Mouse (Mus musculus): Measurements from ENCODE around the gene Gm2696. TPM values are rescaled to one million over a fixed set of nuclear protein-coding genes. Genes with fewer than 3 reads are reported as not detected.

Gene Gm2696
- polyA plus RNA-seq, 1 experiment from 2014 or later = not detected

DNA sequence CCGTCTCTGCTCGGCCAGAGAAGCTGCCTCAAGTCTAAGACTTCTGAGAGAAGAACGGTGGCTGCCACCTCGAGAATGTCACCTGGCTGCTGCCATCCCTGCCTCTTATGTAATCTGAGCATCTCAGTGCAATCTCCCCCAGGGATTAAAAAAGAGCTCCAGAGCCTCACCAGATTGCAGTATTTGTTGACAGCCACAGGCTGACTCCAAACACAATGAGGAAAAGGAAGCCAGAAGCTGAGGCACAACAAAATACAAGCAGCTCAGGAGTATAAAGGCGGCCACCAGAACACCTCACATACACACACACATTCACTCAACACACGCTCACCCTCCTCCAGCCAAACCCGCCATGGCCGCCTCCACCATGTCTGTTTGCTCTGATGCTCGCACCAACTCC lies 21.2 kb downstream of the Gm2696 start, which contains the start of gene Krtap10-10:
TSS of gene Krtap10-10 (plus strand) at position 301 of the 400 bp plus-strand sequence.
- Histone ChIP-seq H3K4me3 (ENCODE audit: low read length) (no peak within 1 kb of the TSS), H3K36me3 (ENCODE audit: control insufficient read depth, insufficient read depth, low read length) (no peaks in the 10 kb centered on the region), H3K27me3 (replicated peaks; ENCODE audit: control insufficient read depth, insufficient read depth, low read length) (no peaks in the 10 kb centered on the region), H3K27ac (ENCODE audit: low read length) (no peak within 1 kb of the TSS), H3K4me1 (ENCODE audit: control insufficient read depth, insufficient read depth, low read length) (no peaks in the 10 kb centered on the region), H3K9me3 (ENCODE audit: control insufficient read depth, low read length) (no peaks in the 10 kb centered on the region), H3K4me2 (ENCODE audit: low read depth, low read length) (no peak within 1 kb of the TSS), H3K9ac (ENCODE audit: low read depth, low read length) (no peak within 1 kb of the TSS)
- no peak for ATAC-seq
- 73% methylated on average over 9 of the region's 9 CpGs for WGBS

GRCm38 (mm10) chr10:77839006-77839405 lies 24.5 kb downstream of the Gm2696 start:
- Histone ChIP-seq H3K27ac (ENCODE audit: low read length) (no peak overlapping the region), H3K9ac (ENCODE audit: low read depth, low read length) (no peak overlapping the region), H3K36me3 (ENCODE audit: control insufficient read depth, insufficient read depth, low read length) (no peaks in the 10 kb centered on the region), H3K9me3 (ENCODE audit: control insufficient read depth, low read length) (peaks cover 9% of the 10 kb centered on the region), H3K27me3 (replicated peaks; ENCODE audit: control insufficient read depth, insufficient read depth, low read length) (no peaks in the 10 kb centered on the region), H3K4me3 (ENCODE audit: low read length) (no peak overlapping the region), H3K4me2 (ENCODE audit: low read depth, low read length) (no peak overlapping the region), H3K4me1 (ENCODE audit: control insufficient read depth, insufficient read depth, low read length) (no peaks in the 10 kb centered on the region)
- 64% methylated on average over 6 of the region's 6 CpGs for WGBS
- no peak for ATAC-seq

DNA sequence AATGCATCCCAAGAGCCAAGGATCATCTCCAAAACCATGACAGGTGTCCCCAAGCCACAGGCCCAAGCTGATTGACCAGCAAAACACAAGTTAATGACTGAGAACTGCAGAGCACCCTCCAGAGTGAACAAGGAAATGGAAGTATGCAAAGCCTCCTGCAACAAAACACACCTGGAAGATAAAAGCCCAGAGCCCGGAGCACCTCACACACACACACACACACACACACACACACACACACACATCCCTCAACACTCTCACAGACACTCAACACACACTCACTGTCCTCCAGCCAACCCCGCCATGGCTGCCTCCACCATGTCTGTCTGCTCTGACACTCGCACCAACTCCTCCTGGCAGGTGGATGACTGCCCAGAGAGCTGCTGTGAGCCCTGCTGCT lies 32.0 kb downstream of the Gm2696 start, which contains the start of gene Gm36176:
TSS of gene Gm36176 (plus strand) at position 301 of the 400 bp plus-strand sequence.
- WGBS = 71% methylated on average over 3 of the region's 3 CpGs
- no peak within 1 kb of the TSS for H3K9ac ChIP-seq (ENCODE audit: low read depth, low read length)

DNA sequence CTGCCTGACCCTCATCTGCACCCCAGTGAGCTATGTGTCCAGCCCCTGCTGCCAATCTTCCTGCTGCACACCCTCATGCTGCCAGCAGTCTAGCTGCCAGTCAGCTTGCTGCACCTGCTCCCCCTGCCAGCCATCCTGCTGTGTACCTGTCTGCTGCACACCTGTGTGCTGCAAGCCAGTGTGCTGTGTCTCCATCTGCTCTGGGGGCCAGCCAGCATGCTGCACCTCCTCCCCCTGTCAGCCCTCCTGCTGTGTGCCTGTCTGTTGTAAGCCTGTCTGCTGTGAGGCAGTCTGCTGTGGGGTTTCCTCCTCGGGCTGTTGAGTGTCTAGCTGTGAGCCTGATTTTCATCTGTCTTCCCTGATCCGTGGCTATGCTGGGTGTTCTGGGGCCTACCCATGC lies 32.5 kb downstream of the Gm2696 start:
- H3K27me3 ChIP-seq (replicated peaks; ENCODE audit: control insufficient read depth, insufficient read depth, low read length) = no peaks in the 10 kb centered on the region
- no peak overlapping the region for H3K9ac ChIP-seq (ENCODE audit: low read depth, low read length)
- no peaks in the 10 kb centered on the region for H3K36me3 ChIP-seq (ENCODE audit: control insufficient read depth, insufficient read depth, low read length)
- 36% methylated on average over 2 of the region's 2 CpGs for WGBS
- no peak overlapping the region for H3K4me2 ChIP-seq (ENCODE audit: low read depth, low read length)
- H3K4me1 ChIP-seq (ENCODE audit: control insufficient read depth, insufficient read depth, low read length) = no peaks in the 10 kb centered on the region
- no peak overlapping the region for H3K4me3 ChIP-seq (ENCODE audit: low read length)
- no peak for ATAC-seq
- H3K9me3 ChIP-seq (ENCODE audit: control insufficient read depth, low read length) = peaks cover 10% of the 10 kb centered on the region
- H3K27ac ChIP-seq (ENCODE audit: low read length) = no peak overlapping the region

More for the DNA sequence above, 32.0 kb downstream of the Gm2696 start, which contains the start of gene Gm36176:
- peaks cover 12% of the 10 kb centered on the region for H3K9me3 ChIP-seq (ENCODE audit: control insufficient read depth, low read length)
- no peaks in the 10 kb centered on the region for H3K27me3 ChIP-seq (replicated peaks; ENCODE audit: control insufficient read depth, insufficient read depth, low read length)
- no peaks in the 10 kb centered on the region for H3K36me3 ChIP-seq (ENCODE audit: control insufficient read depth, insufficient read depth, low read length)
- no peak within 1 kb of the TSS for H3K4me3 ChIP-seq (ENCODE audit: low read length)
- no peaks in the 10 kb centered on the region for H3K4me1 ChIP-seq (ENCODE audit: control insufficient read depth, insufficient read depth, low read length)
- H3K4me2 ChIP-seq (ENCODE audit: low read depth, low read length) = no peak within 1 kb of the TSS
- H3K27ac ChIP-seq (ENCODE audit: low read length) = no peak within 1 kb of the TSS
- ATAC-seq = no peak

- no peak overlapping the region for H3K27ac ChIP-seq (ENCODE audit: low read length)
- ATAC-seq = peak; percentile 58
- no peak overlapping the region for H3K9ac ChIP-seq (ENCODE audit: low read depth, low read length)
- WGBS = 73% methylated on average over 2 of the region's 2 CpGs
- no peak overlapping the region for H3K4me3 ChIP-seq (ENCODE audit: low read length)
- H3K9me3 ChIP-seq (ENCODE audit: control insufficient read depth, low read length) = peaks cover 10% of the 10 kb centered on the region
- H3K4me2 ChIP-seq (ENCODE audit: low read depth, low read length) = no peak overlapping the region
- no peaks in the 10 kb centered on the region for H3K4me1 ChIP-seq (ENCODE audit: control insufficient read depth, insufficient read depth, low read length)
- H3K36me3 ChIP-seq (ENCODE audit: control insufficient read depth, insufficient read depth, low read length) = no peaks in the 10 kb centered on the region
- no peaks in the 10 kb centered on the region for H3K27me3 ChIP-seq (replicated peaks; ENCODE audit: control insufficient read depth, insufficient read depth, low read length)
Measured at GRCm38 (mm10) chr10:77847538-77847937, 33.1 kb downstream of the Gm2696 start.

DNA sequence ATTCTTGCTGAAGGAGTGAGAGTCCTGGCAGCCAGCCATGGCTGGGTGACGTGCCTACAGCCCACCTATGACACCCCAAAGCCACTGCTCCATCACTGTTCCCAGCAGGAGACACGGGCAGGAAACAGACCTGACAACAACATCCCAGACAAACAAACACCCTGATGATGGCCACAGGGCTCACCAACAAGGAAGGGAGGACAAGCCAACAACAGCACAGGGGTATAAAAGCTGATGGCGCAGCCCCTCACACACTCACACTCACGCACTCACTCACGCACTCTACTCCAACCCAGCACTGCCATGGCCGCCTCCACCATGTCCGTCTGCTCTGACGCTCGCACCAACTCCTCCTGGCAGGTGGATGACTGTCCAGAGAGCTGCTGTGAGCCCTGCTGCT lies 38.1 kb downstream of the Gm2696 start, which contains the start of gene Gm10318:
TSS of gene Gm10318 (plus strand) at position 301 of the 400 bp plus-strand sequence.
- H3K27me3 ChIP-seq (replicated peaks; ENCODE audit: control insufficient read depth, insufficient read depth, low read length) = no peaks in the 10 kb centered on the region
- no peak for ATAC-seq
- 60% methylated on average over 9 of the region's 9 CpGs for WGBS

DNA sequence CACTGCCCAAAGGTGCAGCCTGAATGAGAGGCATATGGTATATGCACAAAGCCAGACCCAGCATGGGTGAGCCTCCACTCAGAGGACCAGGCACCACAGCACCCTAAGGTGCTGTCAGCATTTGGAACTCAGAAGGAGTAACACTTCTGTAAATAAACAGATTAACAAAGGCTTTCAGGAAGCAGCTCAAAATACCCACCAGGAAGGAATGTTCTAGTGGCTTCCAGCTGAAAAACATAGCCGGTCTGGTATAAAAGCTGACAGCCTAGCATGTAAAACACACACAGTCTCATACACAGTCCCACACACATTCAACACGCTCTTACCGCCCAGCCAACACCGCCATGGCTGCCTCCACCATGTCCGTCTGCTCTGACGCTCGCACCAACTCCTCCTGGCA lies 47.2 kb downstream of the Gm2696 start, which contains the start of gene Gm3285:
TSS of gene Gm3285 (plus strand) at position 301 of the 400 bp plus-strand sequence.
- no peak within 1 kb of the TSS for H3K4me2 ChIP-seq (ENCODE audit: low read depth, low read length)
- no peaks in the 10 kb centered on the region for H3K27me3 ChIP-seq (replicated peaks; ENCODE audit: control insufficient read depth, insufficient read depth, low read length)
- no peak within 1 kb of the TSS for H3K9ac ChIP-seq (ENCODE audit: low read depth, low read length)
- H3K4me1 ChIP-seq (ENCODE audit: control insufficient read depth, insufficient read depth, low read length) = 0 out of 2 replicates have a peak, but pooled peaks cover 2% of the 10 kb centered on the region
- no peak within 1 kb of the TSS for H3K27ac ChIP-seq (ENCODE audit: low read length)
- no peaks in the 10 kb centered on the region for H3K9me3 ChIP-seq (ENCODE audit: control insufficient read depth, low read length)
- 50% methylated on average over 7 of the region's 7 CpGs for whole genome bisulfite sequencing
- no peak within 1 kb of the TSS for H3K4me3 ChIP-seq (ENCODE audit: low read length)
- no peak for ATAC-seq
- no peaks in the 10 kb centered on the region for H3K36me3 ChIP-seq (ENCODE audit: control insufficient read depth, insufficient read depth, low read length)

More for the DNA sequence above, 38.1 kb downstream of the Gm2696 start, which contains the start of gene Gm10318:
- no peak within 1 kb of the TSS for H3K4me2 ChIP-seq (ENCODE audit: low read depth, low read length)
- no peaks in the 10 kb centered on the region for H3K9me3 ChIP-seq (ENCODE audit: control insufficient read depth, low read length)
- H3K4me3 ChIP-seq (ENCODE audit: low read length) = no peak within 1 kb of the TSS
- H3K27ac ChIP-seq (ENCODE audit: low read length) = no peak within 1 kb of the TSS
- H3K36me3 ChIP-seq (ENCODE audit: control insufficient read depth, insufficient read depth, low read length) = no peaks in the 10 kb centered on the region
- H3K4me1 ChIP-seq (ENCODE audit: control insufficient read depth, insufficient read depth, low read length) = no peaks in the 10 kb centered on the region
- H3K9ac ChIP-seq (ENCODE audit: low read depth, low read length) = no peak within 1 kb of the TSS

- Histone ChIP-seq H3K4me2 (ENCODE audit: low read depth, low read length) (peak overlapping the region; percentile 51), H3K9me3 (ENCODE audit: control insufficient read depth, low read length) (no peaks in the 10 kb centered on the region), H3K27ac (ENCODE audit: low read length) (no peak overlapping the region), H3K9ac (ENCODE audit: low read depth, low read length) (peak overlapping the region; percentile 52), H3K4me3 (ENCODE audit: low read length) (peak overlapping the region; percentile 35), H3K4me1 (ENCODE audit: control insufficient read depth, insufficient read depth, low read length) (0 out of 2 replicates have a peak, but pooled peaks cover 2% of the 10 kb centered on the region), H3K36me3 (ENCODE audit: control insufficient read depth, insufficient read depth, low read length) (no peaks in the 10 kb centered on the region), H3K27me3 (replicated peaks; ENCODE audit: control insufficient read depth, insufficient read depth, low read length) (no peaks in the 10 kb centered on the region)
- WGBS = 26% methylated on average over 14 of the region's 14 CpGs
- peak; percentile 97 for ATAC-seq
Measured at GRCm38 (mm10) chr10:77864067-77864761, 49.7 kb downstream of the Gm2696 start.

DNA sequence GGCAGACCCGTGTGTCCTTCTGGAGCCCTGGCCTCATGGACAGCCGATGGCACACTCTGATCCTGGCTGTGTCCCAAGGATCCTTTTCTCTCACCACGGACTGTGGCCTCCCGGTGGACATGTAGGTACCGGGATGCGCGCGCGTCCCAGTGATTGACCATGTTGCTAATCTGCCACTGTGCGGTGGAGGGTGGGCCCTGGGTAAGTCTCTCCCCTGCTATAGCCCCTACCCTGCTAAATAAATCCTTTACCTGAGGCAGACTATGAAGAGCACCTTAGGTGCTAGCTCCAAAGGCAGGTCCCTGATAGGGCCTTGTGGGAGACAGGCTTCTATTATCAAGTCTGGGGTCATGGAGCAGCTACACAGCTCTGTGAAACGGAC lies 50.3 kb downstream of the Gm2696 start:
- 29% methylated on average over 11 of the region's 11 CpGs for WGBS
- Histone ChIP-seq H3K27me3 (replicated peaks; ENCODE audit: control insufficient read depth, insufficient read depth, low read length) (no peaks in the 10 kb centered on the region), H3K9ac (ENCODE audit: low read depth, low read length) (peak overlapping the region; percentile 52), H3K9me3 (ENCODE audit: control insufficient read depth, low read length) (no peaks in the 10 kb centered on the region), H3K36me3 (ENCODE audit: control insufficient read depth, insufficient read depth, low read length) (no peaks in the 10 kb centered on the region), H3K27ac (ENCODE audit: low read length) (no peak overlapping the region), H3K4me2 (ENCODE audit: low read depth, low read length) (peak overlapping the region; percentile 51), H3K4me1 (ENCODE audit: control insufficient read depth, insufficient read depth, low read length) (0 out of 2 replicates have a peak, but pooled peaks cover 2% of the 10 kb centered on the region), H3K4me3 (ENCODE audit: low read length) (peak overlapping the region; percentile 35)
- no peak; the same call in 1 of the 2 replicates for ATAC-seq
